Mouse (Mus musculus): Measurements from ENCODE around the gene Copg2. TPM values are rescaled to one million over a fixed set of nuclear protein-coding genes. Genes with fewer than 3 reads are reported as not detected.

The Copg2 gene
- total and polyA plus RNA-seq, 3 experiments: 11.8 to 37.1 (median 35.0) TPM

- no peaks in the 10 kb centered on the region for H3K36me3 ChIP-seq (ENCODE audit: control insufficient read depth, insufficient read depth, low read length)
- H3K79me2 ChIP-seq (replicated peaks; ENCODE audit: control insufficient read depth, insufficient read depth, low read length): no peaks in the 10 kb centered on the region
- intact Hi-C loops (cut with DNase I): no loop called here
- H3K27ac ChIP-seq: no peak within 1 kb of the TSS
- H3K4me1 ChIP-seq (ENCODE audit: control insufficient read depth, insufficient read depth, low read length): no peaks in the 10 kb centered on the region
- 62% methylated on average over 7 of the region's 7 CpGs for WGBS
- TF ChIP-seq POLR2A (IDR thresholded peaks at IDR 0.05; ENCODE audit: insufficient read depth, low read depth, low read length): no peak
- TF ChIP-seq EP300 (IDR thresholded peaks at IDR 0.05; ENCODE audit: insufficient read depth, low read depth, low read length): no peak
- no peak for TF ChIP-seq CTCF (IDR thresholded peaks at IDR 0.05)
- no peak for DNase-seq
- H3K9ac ChIP-seq (ENCODE audit: low read depth, low read length): no peak within 1 kb of the TSS
- no peak within 1 kb of the TSS for H3K4me3 ChIP-seq
- no peaks in the 10 kb centered on the region for H3K27me3 ChIP-seq (ENCODE audit: control insufficient read depth, insufficient read depth, low read length)
These were observed 173.3 kb downstream of the Copg2 start, which contains the start of gene Mest for GRCm38 (mm10) chr6:30723331-30723730. Gene Mest, plus strand, starts transcription at chr6:30723547.

- H3K36me3 ChIP-seq (ENCODE audit: control insufficient read depth, insufficient read depth, low read length): no peaks in the 10 kb centered on the region
- DNase-seq: no peak
- H3K27ac ChIP-seq: no peak overlapping the region
- no peaks in the 10 kb centered on the region for H3K4me1 ChIP-seq (ENCODE audit: control insufficient read depth, insufficient read depth, low read length)
- no peak overlapping the region for H3K9ac ChIP-seq (ENCODE audit: low read depth, low read length)
- WGBS: 89% methylated on average over 4 of the region's 4 CpGs
- H3K79me2 ChIP-seq (replicated peaks; ENCODE audit: control insufficient read depth, insufficient read depth, low read length): no peaks in the 10 kb centered on the region
- intact Hi-C loops (cut with DNase I): no loop called here
- H3K4me3 ChIP-seq: no peak overlapping the region
- no peaks in the 10 kb centered on the region for H3K27me3 ChIP-seq (ENCODE audit: control insufficient read depth, insufficient read depth, low read length)
- TF ChIP-seq EP300 (IDR thresholded peaks at IDR 0.05; ENCODE audit: insufficient read depth, low read depth, low read length): no peak
- TF ChIP-seq POLR2A (IDR thresholded peaks at IDR 0.05; ENCODE audit: insufficient read depth, low read depth, low read length): no peak
- TF ChIP-seq CTCF (IDR thresholded peaks at IDR 0.05): no peak
These were observed 174.0 kb downstream of the Copg2 start for GRCm38 (mm10) chr6:30722385-30723164.

GRCm38 (mm10) chr6:30716796-30717195, 179.8 kb downstream of the Copg2 start:
- Histone ChIP-seq H3K4me3 (no peak overlapping the region), H3K27me3 (ENCODE audit: control insufficient read depth, insufficient read depth, low read length) (no peaks in the 10 kb centered on the region), H3K4me1 (ENCODE audit: control insufficient read depth, insufficient read depth, low read length) (peaks cover 2% of the 10 kb centered on the region), H3K36me3 (ENCODE audit: control insufficient read depth, insufficient read depth, low read length) (no peaks in the 10 kb centered on the region), H3K79me2 (replicated peaks; ENCODE audit: control insufficient read depth, insufficient read depth, low read length) (no peaks in the 10 kb centered on the region), H3K9ac (ENCODE audit: low read depth, low read length) (no peak overlapping the region), H3K27ac (no peak overlapping the region)
- intact Hi-C loops (cut with DNase I): no loop called here
- no peak for DNase-seq
- TF ChIP-seq EP300 (IDR thresholded peaks at IDR 0.05; ENCODE audit: insufficient read depth, low read depth, low read length): no peak
- no peak for TF ChIP-seq POLR2A (IDR thresholded peaks at IDR 0.05; ENCODE audit: insufficient read depth, low read depth, low read length)
- no peak for TF ChIP-seq CTCF (IDR thresholded peaks at IDR 0.05)
- WGBS: 67% methylated on average over 7 of the region's 7 CpGs

GRCm38 (mm10) chr6:30714891-30715471, 181.6 kb downstream of the Copg2 start:
- TF ChIP-seq EP300 (IDR thresholded peaks at IDR 0.05; ENCODE audit: insufficient read depth, low read depth, low read length) (no peak), POLR2A (IDR thresholded peaks at IDR 0.05; ENCODE audit: insufficient read depth, low read depth, low read length) (no peak), CTCF (IDR thresholded peaks at IDR 0.05) (no peak)
- no peaks in the 10 kb centered on the region for H3K27me3 ChIP-seq (ENCODE audit: control insufficient read depth, insufficient read depth, low read length)
- no peak overlapping the region for H3K4me3 ChIP-seq
- WGBS: 78% methylated on average over 5 of the region's 5 CpGs
- intact Hi-C loops (cut with DNase I): no loop called here
- H3K36me3 ChIP-seq (ENCODE audit: control insufficient read depth, insufficient read depth, low read length): no peaks in the 10 kb centered on the region
- no peak overlapping the region for H3K27ac ChIP-seq
- peaks cover 2% of the 10 kb centered on the region for H3K4me1 ChIP-seq (ENCODE audit: control insufficient read depth, insufficient read depth, low read length)
- no peak for DNase-seq
- H3K9ac ChIP-seq (ENCODE audit: low read depth, low read length): no peak overlapping the region
- H3K79me2 ChIP-seq (replicated peaks; ENCODE audit: control insufficient read depth, insufficient read depth, low read length): no peaks in the 10 kb centered on the region

GRCm38 (mm10) chr6:30713896-30714295, 182.7 kb downstream of the Copg2 start:
- no peak overlapping the region for H3K4me3 ChIP-seq
- TF ChIP-seq POLR2A (IDR thresholded peaks at IDR 0.05; ENCODE audit: insufficient read depth, low read depth, low read length) (no peak), EP300 (IDR thresholded peaks at IDR 0.05; ENCODE audit: insufficient read depth, low read depth, low read length) (no peak), CTCF (IDR thresholded peaks at IDR 0.05) (no peak)
- H3K27me3 ChIP-seq (ENCODE audit: control insufficient read depth, insufficient read depth, low read length): no peaks in the 10 kb centered on the region
- H3K36me3 ChIP-seq (ENCODE audit: control insufficient read depth, insufficient read depth, low read length): no peaks in the 10 kb centered on the region
- DNase-seq: no peak
- 72% methylated on average over 11 of the region's 11 CpGs for WGBS
- no peak overlapping the region for H3K27ac ChIP-seq
- no peak overlapping the region for H3K9ac ChIP-seq (ENCODE audit: low read depth, low read length)
- no peaks in the 10 kb centered on the region for H3K79me2 ChIP-seq (replicated peaks; ENCODE audit: control insufficient read depth, insufficient read depth, low read length)
- intact Hi-C loops (cut with DNase I): no loop called here
- peaks cover 2% of the 10 kb centered on the region for H3K4me1 ChIP-seq (ENCODE audit: control insufficient read depth, insufficient read depth, low read length)

GRCm38 (mm10) chr6:30713455-30713854, 183.1 kb downstream of the Copg2 start:
- Histone ChIP-seq H3K27me3 (ENCODE audit: control insufficient read depth, insufficient read depth, low read length) (no peaks in the 10 kb centered on the region), H3K36me3 (ENCODE audit: control insufficient read depth, insufficient read depth, low read length) (no peaks in the 10 kb centered on the region), H3K4me1 (ENCODE audit: control insufficient read depth, insufficient read depth, low read length) (peaks cover 2% of the 10 kb centered on the region), H3K4me3 (no peak overlapping the region), H3K79me2 (replicated peaks; ENCODE audit: control insufficient read depth, insufficient read depth, low read length) (no peaks in the 10 kb centered on the region), H3K27ac (no peak overlapping the region), H3K9ac (ENCODE audit: low read depth, low read length) (no peak overlapping the region)
- TF ChIP-seq CTCF (IDR thresholded peaks at IDR 0.05) (no peak), POLR2A (IDR thresholded peaks at IDR 0.05; ENCODE audit: insufficient read depth, low read depth, low read length) (no peak), EP300 (IDR thresholded peaks at IDR 0.05; ENCODE audit: insufficient read depth, low read depth, low read length) (no peak)
- 59% methylated on average over 6 of the region's 6 CpGs for WGBS
- intact Hi-C loops (cut with DNase I): no loop called here
- no peak for DNase-seq

Data from heart, adult 2 months (tissue).